Mouse (Mus musculus) midbrain, embryonic 11.5 days (tissue): ENCODE measurements at regions not wholly inside any gene's neighbourhood (a gene's known extent, or its start where the extent isn't known, plus 50 kb on each side); places are given as distances from the start of the nearest gene placed in this dataset.

Source experiments
- ATAC-seq: fragments of 200-750 bp; cut with Nextera tagmentation; 2 replicates; pipeline ENCODE4 v1.8.0; 2017; ENCODE audit warnings: moderate TSS enrichment, moderate library complexity; ENCODE audit not compliant: low FRiP score
- DNase-seq: peaks from one replicate; pipeline ENCODE4 v3.0.0; 2015; ENCODE audit warnings: low spot score; ENCODE audit errors: missing footprints
- H3K27ac ChIP-seq: fragments of 300-500 bp; sonication (generic); 2 replicates; pipeline ENCODE4 v1.5.1; 2014; ENCODE audit warnings: low read depth, low read length
- H3K27me3 ChIP-seq: fragments of 300-500 bp; sonication (generic); 2 replicates; pipeline ENCODE4 v1.6.1; 2014; ENCODE audit warnings: mild to moderate bottlenecking, low read length, moderate library complexity, mixed read lengths; ENCODE audit not compliant: control insufficient read depth, insufficient read depth
- H3K36me3 ChIP-seq: fragments of 300-500 bp; sonication (generic); 2 replicates; pipeline ENCODE4 v1.6.1; 2014; ENCODE audit warnings: mild to moderate bottlenecking, low read length, moderate library complexity, mixed read lengths; ENCODE audit not compliant: control insufficient read depth, insufficient read depth
- H3K4me1 ChIP-seq: fragments of 300-500 bp; sonication (generic); 2 replicates; pipeline ENCODE4 v1.6.1; 2014; ENCODE audit warnings: low read length; ENCODE audit not compliant: control insufficient read depth, insufficient read depth
- H3K4me2 ChIP-seq: fragments of 300-500 bp; sonication (generic); 2 replicates; pipeline ENCODE4 v1.6.1; 2014; ENCODE audit warnings: mild to moderate bottlenecking, moderate library complexity
- H3K4me3 ChIP-seq: fragments of 300-500 bp; sonication (generic); 2 replicates; pipeline ENCODE4 v1.5.1; 2014; ENCODE audit warnings: low read depth, low read length
- H3K9ac ChIP-seq: fragments of 300-500 bp; sonication (generic); 2 replicates; pipeline ENCODE4 v1.6.1; 2014; ENCODE audit warnings: low read length
- H3K9me3 ChIP-seq: fragments of 300-500 bp; sonication (generic); 2 replicates; pipeline ENCODE4 v1.6.1; 2016; ENCODE audit warnings: low read length; ENCODE audit not compliant: control insufficient read depth
- whole genome bisulfite sequencing: fragments of 180-500 bp; shearing (Covaris S2); extraction: QIAGEN DNeasy Blood & Tissue Kit; methylation state at CpG from one replicate; pipeline ENCODE4 v1.1.7; 2014; 5-methylcytosine and 5-hydroxymethylcytosine counted together

DNA sequence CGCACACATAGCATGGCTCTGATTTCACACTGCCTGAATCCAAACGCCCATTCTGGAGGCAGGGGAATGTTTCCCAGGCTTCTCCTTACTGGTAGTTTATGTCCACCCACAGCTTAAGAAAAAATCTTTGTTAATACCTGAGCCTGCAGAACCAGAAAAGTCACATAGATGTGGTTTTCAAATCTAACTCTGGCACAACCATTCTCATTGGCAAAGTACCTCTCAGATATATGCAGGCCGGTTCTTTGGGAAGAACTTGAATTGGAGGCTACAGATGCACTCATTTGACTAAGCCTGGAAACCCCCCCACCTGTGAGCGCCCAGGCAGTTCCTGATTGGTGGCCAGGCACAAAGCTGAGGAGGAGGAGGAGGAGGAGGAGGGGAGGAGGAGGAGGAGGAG lies 179.8 kb upstream of the Arid2 start:
- Histone ChIP-seq H3K27me3 (no peaks in the 10 kb centered on the region), H3K4me3 (no peak overlapping the region), H3K9me3 (no peaks in the 10 kb centered on the region), H3K36me3 (no peaks in the 10 kb centered on the region), H3K27ac (no peak overlapping the region), H3K4me1 (no peaks in the 10 kb centered on the region), H3K4me2 (no peak overlapping the region), H3K9ac (no peak overlapping the region)
- WGBS: 68% methylated on average over 4 of the region's 4 CpGs
- ATAC-seq (no peak), DNase-seq (peak; percentile 59)

DNA sequence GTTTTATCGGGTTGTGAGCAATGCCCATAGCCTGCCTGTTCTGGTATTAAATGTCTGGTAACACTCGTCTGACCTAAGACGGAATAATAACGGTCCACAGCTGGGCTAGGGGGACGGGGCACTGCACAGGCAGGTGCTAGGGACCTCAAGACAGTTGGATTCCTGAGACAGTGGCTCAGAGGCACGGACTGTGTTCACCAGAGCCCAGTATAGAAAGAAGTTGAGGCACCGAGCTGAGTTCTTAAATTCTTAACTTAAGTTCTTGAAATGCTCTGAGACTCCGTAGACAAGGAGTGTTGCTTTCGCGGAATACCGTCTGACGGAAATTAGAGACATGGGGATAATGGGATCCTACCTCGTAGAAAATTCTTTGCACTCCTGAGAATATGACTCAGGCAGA lies 174.2 kb upstream of the Arid2 start:
- Histone ChIP-seq H3K27ac (no peak overlapping the region), H3K4me1 (no peaks in the 10 kb centered on the region), H3K9ac (no peak overlapping the region), H3K9me3 (no peaks in the 10 kb centered on the region), H3K4me2 (no peak overlapping the region), H3K36me3 (no peaks in the 10 kb centered on the region), H3K27me3 (no peaks in the 10 kb centered on the region), H3K4me3 (no peak overlapping the region)
- DNase-seq (peak; percentile 54), ATAC-seq (no peak)
- WGBS: 89% methylated on average over 13 of the region's 13 CpGs

DNA sequence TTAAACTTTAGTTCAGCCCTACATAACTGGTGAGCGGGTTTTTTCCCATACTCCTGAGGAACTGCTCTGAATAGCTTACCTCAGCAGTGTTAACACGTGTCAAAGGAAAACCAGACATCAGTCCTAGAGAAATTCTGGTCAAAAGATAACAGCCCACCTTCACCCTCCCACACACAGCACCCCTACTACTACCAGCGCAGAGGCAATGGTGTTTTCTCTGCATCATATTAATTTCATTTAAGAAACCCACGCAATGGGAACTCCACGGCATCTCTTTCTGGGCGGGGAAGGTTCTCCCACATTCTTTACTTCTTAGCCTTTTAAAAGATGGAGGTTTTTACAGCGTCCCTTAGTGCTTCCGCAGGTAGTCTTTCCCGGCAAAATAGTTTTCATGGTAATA lies 172.7 kb upstream of the Arid2 start:
- Histone ChIP-seq H3K27me3 (no peaks in the 10 kb centered on the region), H3K4me2 (no peak overlapping the region), H3K4me1 (no peaks in the 10 kb centered on the region), H3K9me3 (no peaks in the 10 kb centered on the region), H3K27ac (no peak overlapping the region), H3K36me3 (no peaks in the 10 kb centered on the region), H3K9ac (no peak overlapping the region), H3K4me3 (no peak overlapping the region)
- ATAC-seq: no peak
- whole genome bisulfite sequencing: 80% methylated on average over 9 of the region's 9 CpGs
- peak; percentile 77 for DNase-seq

DNA sequence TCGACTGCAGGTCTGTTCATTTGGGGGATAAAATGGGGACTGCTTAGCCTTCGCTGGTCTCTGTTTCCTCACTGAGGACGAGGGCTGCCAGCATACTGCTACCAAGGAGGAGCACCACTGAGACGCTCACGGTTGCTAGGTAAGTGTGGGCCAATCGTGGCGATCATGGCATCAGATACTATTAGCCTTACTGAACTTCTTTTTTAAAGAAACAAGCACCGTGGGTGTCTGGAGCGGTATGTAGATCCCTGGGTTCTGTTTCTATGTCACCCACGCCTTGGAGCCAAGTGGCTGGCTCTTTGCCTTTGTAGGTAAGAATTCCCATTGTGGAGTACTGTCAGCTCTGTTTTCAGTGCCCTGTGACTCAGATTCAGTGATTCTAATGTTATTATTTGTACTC lies 172.1 kb upstream of the Arid2 start:
- H3K27me3 ChIP-seq: no peaks in the 10 kb centered on the region
- H3K36me3 ChIP-seq: no peaks in the 10 kb centered on the region
- H3K4me3 ChIP-seq: no peak overlapping the region
- DNase-seq (peak; percentile 51), ATAC-seq (no peak)
- H3K4me1 ChIP-seq: no peaks in the 10 kb centered on the region
- H3K4me2 ChIP-seq: no peak overlapping the region
- no peak overlapping the region for H3K27ac ChIP-seq
- no peak overlapping the region for H3K9ac ChIP-seq
- 54% methylated on average over 10 of the region's 10 CpGs for WGBS
- no peaks in the 10 kb centered on the region for H3K9me3 ChIP-seq

DNA sequence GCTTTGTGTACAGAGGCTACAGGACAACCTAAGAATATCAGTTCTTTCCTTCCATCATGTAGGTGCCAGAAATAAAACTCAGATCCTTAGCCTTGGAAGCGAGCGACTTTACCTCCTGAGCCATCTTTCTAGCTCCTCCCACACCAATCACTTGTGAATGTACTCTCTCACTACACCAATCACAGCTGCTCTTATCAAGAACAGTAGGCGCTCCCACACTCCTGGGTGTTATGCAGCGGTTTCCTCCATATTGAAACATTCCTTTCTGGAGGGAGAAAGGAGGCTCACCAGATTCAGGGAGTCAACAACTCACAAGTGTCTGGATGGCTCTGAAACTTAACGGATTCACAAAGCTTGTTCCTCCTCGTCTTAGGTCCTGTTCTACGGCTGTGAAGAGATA lies 168.1 kb upstream of the Arid2 start:
- H3K36me3 ChIP-seq: no peaks in the 10 kb centered on the region
- H3K9me3 ChIP-seq: no peaks in the 10 kb centered on the region
- H3K9ac ChIP-seq: no peak overlapping the region
- H3K4me2 ChIP-seq: no peak overlapping the region
- peaks cover 3% of the 10 kb centered on the region for H3K4me1 ChIP-seq
- no peak overlapping the region for H3K4me3 ChIP-seq
- no peaks in the 10 kb centered on the region for H3K27me3 ChIP-seq
- H3K27ac ChIP-seq: no peak overlapping the region
- no peak for ATAC-seq
- WGBS: 89% methylated on average over 7 of the region's 7 CpGs
- DNase-seq: peak; percentile 56

DNA sequence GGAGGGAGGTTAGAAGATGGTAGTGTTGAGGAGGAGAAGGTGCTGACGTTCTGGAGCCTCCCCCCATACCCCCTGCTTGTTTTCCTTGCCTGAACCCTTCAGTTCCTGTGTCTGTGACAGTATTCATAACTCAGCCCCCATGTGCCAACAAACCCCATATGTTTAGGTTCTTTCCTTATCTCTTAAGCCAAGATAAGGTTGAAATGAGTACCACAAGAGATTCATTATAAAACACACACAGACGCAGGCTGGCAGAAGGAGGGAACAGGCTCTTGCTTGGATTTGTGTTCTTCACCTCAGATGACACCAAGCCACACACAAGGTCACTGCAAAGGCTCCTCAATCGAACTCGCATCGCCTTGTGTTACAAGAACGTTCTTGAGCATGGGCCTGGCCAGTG lies 162.9 kb upstream of the Arid2 start:
- Histone ChIP-seq H3K4me3 (no peak overlapping the region), H3K9me3 (no peaks in the 10 kb centered on the region), H3K4me1 (peaks cover 5% of the 10 kb centered on the region), H3K9ac (no peak overlapping the region), H3K4me2 (no peak overlapping the region), H3K27me3 (no peaks in the 10 kb centered on the region), H3K36me3 (no peaks in the 10 kb centered on the region), H3K27ac (no peak overlapping the region)
- DNase-seq (peak; percentile 49), ATAC-seq (no peak)
- WGBS: 87% methylated on average over 6 of the region's 6 CpGs

DNA sequence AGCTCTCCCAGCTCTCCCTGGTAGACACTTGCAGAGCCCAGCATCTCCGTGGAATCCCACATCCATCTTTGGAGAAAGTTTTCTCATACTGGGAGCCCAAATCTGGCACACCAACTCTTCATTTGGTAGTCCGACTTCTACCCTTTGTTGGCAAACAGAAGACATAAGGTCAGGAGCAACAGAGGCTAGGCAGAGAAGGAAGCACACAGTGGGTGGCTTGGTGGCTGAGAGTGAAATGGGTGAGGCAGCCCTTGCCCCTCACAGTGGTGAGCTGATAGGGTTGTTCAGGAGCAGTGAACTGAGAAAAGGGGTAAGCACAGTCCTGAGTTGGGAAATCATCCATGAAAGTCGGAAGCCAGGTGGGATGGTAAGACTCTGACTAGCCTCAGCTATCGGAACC lies 157.6 kb upstream of the Arid2 start:
- H3K4me3 ChIP-seq: no peak overlapping the region
- 87% methylated on average over 4 of the region's 4 CpGs for WGBS
- no peaks in the 10 kb centered on the region for H3K36me3 ChIP-seq
- no peak overlapping the region for H3K4me2 ChIP-seq
- H3K27ac ChIP-seq: no peak overlapping the region
- no peak overlapping the region for H3K9ac ChIP-seq
- H3K4me1 ChIP-seq: no peaks in the 10 kb centered on the region
- no peak for ATAC-seq
- no peaks in the 10 kb centered on the region for H3K9me3 ChIP-seq
- peak; percentile 73 for DNase-seq
- no peaks in the 10 kb centered on the region for H3K27me3 ChIP-seq

DNA sequence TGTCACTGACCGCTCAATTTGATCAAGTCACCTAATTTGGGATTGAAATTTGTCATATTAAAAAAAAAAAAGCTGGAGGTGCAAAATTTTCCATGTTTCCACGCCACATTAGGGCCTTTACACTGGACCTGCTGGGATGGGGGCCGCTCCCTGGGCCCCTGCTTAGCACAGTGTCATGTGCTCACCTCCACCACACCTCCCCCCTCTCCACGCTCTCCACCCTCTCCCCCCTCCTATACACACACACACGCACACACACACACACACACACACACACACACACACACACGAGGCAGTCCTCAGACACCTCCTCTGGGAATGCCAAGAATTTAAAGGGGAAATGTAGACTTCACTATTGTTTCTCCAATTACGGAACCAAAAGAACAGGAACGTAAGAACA lies 156.8 kb upstream of the Arid2 start:
- no peak overlapping the region for H3K4me3 ChIP-seq
- WGBS: 86% methylated on average over 7 of the region's 8 CpGs
- no peaks in the 10 kb centered on the region for H3K4me1 ChIP-seq
- H3K9me3 ChIP-seq: no peaks in the 10 kb centered on the region
- no peaks in the 10 kb centered on the region for H3K36me3 ChIP-seq
- no peak for DNase-seq
- H3K27ac ChIP-seq: no peak overlapping the region
- H3K4me2 ChIP-seq: no peak overlapping the region
- H3K9ac ChIP-seq: no peak overlapping the region
- H3K27me3 ChIP-seq: no peaks in the 10 kb centered on the region
- no peak for ATAC-seq

DNA sequence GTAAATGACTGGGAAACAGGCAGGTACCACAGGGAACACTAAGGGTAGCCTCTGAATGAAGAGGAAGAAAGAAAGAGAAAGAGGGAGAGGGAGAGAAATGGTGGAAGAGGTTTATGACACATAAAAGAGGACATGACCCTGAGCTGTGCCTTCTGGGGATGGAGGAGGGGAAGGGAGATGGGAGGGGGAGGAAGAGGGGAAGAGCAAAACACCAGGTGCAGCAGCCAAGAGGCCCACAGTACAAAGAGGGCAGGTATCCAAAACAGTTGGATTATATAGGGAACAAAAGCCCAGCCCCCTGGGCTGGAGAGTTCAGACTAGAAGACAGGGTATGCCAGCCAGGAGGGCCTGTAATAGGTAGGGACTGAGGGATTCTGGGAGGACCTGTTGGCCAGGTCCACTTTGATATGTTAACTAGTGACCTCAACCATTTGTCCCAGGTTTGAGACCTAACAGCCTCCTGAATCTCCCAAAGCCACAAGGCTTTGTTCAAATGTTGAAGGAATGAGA lies 155.7 kb upstream of the Arid2 start:
- Histone ChIP-seq H3K27ac (no peak overlapping the region), H3K9me3 (no peaks in the 10 kb centered on the region), H3K4me2 (no peak overlapping the region), H3K27me3 (no peaks in the 10 kb centered on the region), H3K4me1 (no peaks in the 10 kb centered on the region), H3K9ac (no peak overlapping the region), H3K36me3 (no peaks in the 10 kb centered on the region), H3K4me3 (no peak overlapping the region)
- no peak for ATAC-seq
- DNase-seq: no peak

DNA sequence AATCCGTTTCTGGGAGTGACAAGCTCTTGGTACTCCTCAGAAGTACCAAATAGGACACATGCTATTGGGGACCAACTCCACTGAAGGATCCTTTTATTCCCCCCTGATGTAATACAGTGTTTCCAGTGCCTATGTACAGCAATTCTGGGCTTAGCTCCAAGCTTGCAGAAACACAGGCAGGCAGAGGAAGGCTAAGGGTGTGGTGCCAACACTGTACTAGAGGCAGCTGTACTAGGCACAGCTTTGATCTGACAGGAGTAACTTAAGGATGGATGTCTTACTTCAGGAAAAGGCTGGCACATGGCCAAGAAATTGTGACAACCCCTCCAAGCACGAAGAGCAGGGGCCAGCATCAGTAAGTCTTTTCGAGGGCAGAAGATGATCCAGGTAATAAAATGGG lies 154.7 kb upstream of the Arid2 start:
- Histone ChIP-seq H3K9me3 (no peaks in the 10 kb centered on the region), H3K36me3 (no peaks in the 10 kb centered on the region), H3K27ac (no peak overlapping the region), H3K27me3 (no peaks in the 10 kb centered on the region), H3K4me2 (no peak overlapping the region), H3K9ac (no peak overlapping the region), H3K4me1 (no peaks in the 10 kb centered on the region), H3K4me3 (no peak overlapping the region)
- no peak for ATAC-seq
- DNase-seq: no peak
- WGBS: 66% methylated on average over 3 of the region's 3 CpGs
